Mouse (Mus musculus) embryonic fibroblast, embryonic 13.5 days (primary cell): ENCODE data around the gene Tbca. TPM values are rescaled to one million over a fixed set of nuclear protein-coding genes. Genes with fewer than 3 reads are reported as not detected.

ENCODE experiments used
- H3K27ac ChIP-seq: 2 replicates; pipeline ENCODE4 v1.5.1; 2012; ENCODE audit warnings: low read length, control low read depth, inconsistent platforms; ENCODE audit not compliant: insufficient read depth
- H3K4me1 ChIP-seq: 2 replicates; pipeline ENCODE4 v1.6.1; 2011; ENCODE audit warnings: low read length; ENCODE audit not compliant: control insufficient read depth, insufficient read depth
- H3K4me3 ChIP-seq: 2 replicates; pipeline ENCODE4 v1.5.1; 2011; ENCODE audit warnings: mild to moderate bottlenecking, control low read depth, low read length; ENCODE audit not compliant: insufficient read depth
- CTCF ChIP-seq: IDR thresholded peaks from 2 replicates; pipeline ENCODE4 v1.5.1; 2011; ENCODE audit warnings: mild to moderate bottlenecking, control low read depth, low read length, moderate library complexity, borderline replicate concordance; ENCODE audit not compliant: insufficient read depth
- POLR2A ChIP-seq: IDR thresholded peaks from 2 replicates; pipeline ENCODE4 v1.6.1; 2011; ENCODE audit warnings: low read depth, mild to moderate bottlenecking, control low read depth, low read length, moderate library complexity
- polyA plus RNA-seq: library from polyadenylated mRNA; stranded (reverse); fragments of >200 nt; gene quantifications from 2 replicates; pipeline ENCODE4 v1.2.4, GENCODE M21; 2011; ENCODE audit warnings: low read depth; ENCODE audit not compliant: missing spikeins, insufficient read length

The Tbca gene
- polyA plus RNA-seq, 1 experiment = 236 TPM

DNA sequence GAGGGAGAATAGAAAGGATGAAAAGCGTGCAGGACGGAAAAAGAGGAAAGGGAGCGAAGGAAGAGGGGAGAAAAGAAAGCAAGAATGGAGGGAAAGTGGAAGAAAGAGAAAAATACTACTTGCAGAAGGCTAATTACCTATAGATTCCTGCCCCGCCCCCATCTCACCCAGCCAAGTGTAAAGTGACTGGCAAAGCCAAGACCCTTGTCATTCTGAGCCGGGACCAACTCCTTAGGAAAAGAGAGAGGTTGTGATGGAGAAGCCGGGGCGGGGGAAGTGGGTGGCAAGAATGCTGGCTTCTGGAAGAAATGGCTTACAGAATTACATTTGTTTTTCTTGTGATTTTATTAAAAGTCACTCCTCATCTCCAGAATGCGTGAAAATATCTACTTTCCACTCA, 80.8 kb downstream of the Tbca start:
- TF ChIP-seq CTCF (no peak), POLR2A (no peak)
- no peak overlapping the region for H3K4me3 ChIP-seq
- H3K4me1 ChIP-seq = no peaks in the 10 kb centered on the region

DNA sequence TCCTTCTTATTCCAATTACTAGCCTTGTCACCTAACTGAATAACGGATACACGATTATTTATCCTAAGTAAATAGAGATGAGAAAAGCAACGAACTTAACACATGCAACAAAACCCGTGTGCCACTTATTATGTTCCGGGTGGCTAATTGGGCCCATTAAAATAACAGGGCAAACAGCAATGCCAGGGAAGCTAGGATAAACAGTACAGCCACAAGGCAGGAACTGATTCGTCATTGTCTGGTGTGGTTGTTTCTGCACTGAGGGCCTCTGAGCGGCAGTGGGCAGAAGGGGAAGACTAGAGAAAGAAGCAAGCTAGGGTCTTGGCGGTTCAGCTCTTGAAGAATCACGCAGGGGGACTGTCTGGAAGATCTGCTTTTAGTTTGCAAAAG, 81.4 kb downstream of the Tbca start:
- H3K4me3 ChIP-seq = no peak overlapping the region
- TF ChIP-seq CTCF (no peak), POLR2A (no peak)
- no peaks in the 10 kb centered on the region for H3K4me1 ChIP-seq
- no peak overlapping the region for H3K27ac ChIP-seq

More for the DNA sequence above, 80.8 kb downstream of the Tbca start:
- no peak overlapping the region for H3K27ac ChIP-seq

DNA sequence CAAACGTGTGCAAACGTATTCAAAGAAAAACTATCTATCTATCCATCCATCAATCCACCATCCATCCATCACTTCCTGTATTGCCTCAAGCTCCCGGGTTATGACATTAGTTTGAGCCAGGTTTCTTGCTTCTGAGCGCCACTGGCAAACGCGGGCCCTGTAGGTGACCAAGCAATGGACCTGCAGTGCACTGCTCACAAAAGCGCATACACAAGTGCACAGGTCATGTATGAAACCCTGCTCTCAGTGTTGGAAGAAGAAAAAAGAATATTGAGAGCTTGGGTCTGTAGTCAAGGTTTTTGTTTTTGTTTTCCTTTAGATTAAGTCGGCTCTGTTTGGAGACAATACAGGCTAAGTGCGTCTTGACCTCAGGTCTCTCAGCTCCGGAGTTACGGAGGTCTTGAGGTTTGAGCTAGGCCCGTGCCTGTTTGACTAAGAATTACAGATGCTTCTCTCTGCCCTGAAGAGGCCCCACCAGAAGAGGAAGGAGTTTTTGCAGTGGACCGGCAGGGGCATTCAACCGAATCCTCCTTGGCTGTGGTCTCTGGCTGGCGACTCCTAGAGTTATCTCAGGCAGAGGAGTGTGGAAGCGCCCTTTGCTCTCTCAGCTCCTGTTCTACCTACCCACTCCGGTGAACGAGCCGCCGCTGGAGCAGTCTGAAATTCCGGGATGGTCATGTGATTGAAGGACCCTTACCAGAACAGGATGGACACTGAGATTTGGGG, 81.9 kb downstream of the Tbca start:
- TF ChIP-seq CTCF (no peak), POLR2A (no peak)
- no peak overlapping the region for H3K27ac ChIP-seq

DNA sequence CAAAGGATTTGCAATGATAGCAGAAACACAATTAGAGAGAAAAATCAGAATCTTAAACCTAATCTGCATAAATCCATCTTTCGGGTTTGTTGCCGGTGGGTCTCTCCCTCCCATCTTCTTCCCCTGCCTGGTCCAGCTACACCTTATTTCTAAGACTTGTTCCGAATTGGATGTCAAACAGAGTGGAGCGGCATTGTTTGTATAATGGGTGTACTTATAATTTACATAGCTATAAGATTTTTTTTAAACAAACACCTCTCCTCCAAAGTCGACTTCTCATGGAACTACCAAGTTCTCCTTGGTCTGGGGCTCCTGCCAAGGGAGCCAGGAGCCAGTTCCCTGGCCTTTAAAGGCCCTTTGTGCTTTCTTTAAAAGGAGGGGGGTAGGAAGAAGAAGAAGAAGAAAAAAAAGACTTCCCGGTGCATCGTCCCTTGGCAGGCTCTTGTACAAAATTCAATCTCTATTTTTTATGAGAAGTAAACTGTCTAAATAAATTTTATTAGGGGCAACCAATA, 83.2 kb downstream of the Tbca start:
- TF ChIP-seq CTCF (no peak), POLR2A (no peak)
- no peak overlapping the region for H3K27ac ChIP-seq

More for the DNA sequence above, 81.9 kb downstream of the Tbca start:
- Histone ChIP-seq H3K4me3 (no peak overlapping the region), H3K4me1 (no peaks in the 10 kb centered on the region)

DNA sequence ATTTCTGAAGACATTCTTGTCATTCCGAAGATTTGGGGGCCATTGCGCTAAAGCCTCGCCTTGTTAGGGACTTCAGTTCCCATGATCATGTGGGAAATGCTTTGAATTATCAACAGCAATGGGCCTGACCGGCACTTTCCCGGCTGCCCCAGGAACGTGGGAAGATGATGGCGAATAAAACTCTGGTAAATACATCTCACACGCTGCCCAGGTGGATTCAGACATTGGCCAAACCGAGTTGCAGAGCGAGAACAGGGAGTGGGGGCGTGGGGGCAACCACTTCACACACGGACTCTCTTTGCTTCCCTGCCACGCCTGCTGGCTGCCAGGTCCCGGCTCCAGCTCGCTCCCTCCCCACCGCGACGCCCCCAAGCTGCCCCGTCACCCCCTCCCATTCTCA, 83.7 kb downstream of the Tbca start:
- no peak overlapping the region for H3K27ac ChIP-seq
- no peak overlapping the region for H3K4me3 ChIP-seq
- TF ChIP-seq POLR2A (no peak), CTCF (no peak)
- no peaks in the 10 kb centered on the region for H3K4me1 ChIP-seq

More for the DNA sequence above, 83.2 kb downstream of the Tbca start:
- Histone ChIP-seq H3K4me1 (no peaks in the 10 kb centered on the region), H3K4me3 (no peak overlapping the region)

DNA sequence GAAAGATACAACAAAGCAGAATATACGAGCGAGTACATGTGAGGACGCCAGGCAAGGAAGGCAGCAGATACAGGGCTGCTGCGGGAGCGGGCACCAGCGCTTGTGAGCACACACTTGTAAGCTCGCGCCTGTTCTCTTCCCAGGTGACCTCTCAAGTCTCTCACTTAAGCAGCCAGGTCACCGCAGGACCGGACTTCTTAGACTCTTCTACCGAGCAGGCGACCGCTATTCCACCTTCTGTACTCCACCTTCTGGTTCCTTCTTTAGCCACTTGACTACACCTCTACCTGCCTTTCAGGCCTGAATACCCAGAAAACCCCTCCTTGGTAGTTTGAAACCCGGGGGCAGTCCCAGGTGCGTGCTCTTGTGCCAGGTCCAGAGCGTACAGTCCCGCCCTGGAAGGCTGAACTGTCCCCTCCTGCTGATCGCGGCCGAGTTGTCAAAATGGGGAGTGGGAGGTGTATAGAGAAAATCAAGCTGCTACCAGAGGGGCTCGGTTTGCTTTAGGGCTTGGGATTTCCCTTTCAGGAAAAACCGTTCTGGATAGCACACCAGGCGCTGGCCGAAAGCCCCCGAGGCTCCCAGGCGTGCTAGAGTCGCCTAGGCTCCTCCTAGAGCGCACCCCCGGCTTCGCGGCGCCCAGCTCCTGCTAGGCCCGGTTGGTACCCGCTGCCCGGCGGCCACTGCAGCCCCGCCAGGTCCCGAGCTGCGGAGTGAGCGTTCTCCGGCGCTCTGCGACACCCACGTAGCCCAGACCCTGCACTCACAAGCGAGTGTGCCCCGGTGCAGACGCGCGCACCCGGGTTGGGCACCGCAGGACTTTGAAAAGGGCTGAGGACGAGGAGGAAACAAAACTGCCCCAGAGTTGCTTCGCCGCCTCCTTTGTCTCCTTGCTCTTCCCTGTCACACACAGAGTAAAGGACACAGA, 84.7 kb downstream of the Tbca start:
- Histone ChIP-seq H3K4me3 (no peak overlapping the region), H3K4me1 (no peaks in the 10 kb centered on the region), H3K27ac (no peak overlapping the region)
- TF ChIP-seq POLR2A = no peak
- no peak for TF ChIP-seq CTCF

DNA sequence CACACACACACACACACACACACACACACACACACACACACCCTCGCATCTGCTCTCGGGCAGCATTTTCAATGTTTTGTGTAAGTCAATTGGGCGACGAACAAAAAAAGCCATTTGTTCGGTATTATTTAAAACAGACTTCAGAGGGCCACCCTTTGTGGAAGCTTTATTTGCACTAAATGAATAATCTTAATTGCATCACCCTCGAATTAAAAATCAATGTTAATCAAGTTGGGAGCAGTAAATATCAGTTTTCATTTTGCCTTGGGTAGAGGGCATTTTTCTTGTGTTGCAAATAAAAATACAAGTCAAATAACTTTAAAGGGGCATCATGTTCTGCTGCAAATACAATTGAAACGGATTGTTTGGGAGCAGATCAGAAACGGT, 85.3 kb downstream of the Tbca start:
- Histone ChIP-seq H3K27ac (no peak overlapping the region), H3K4me1 (no peaks in the 10 kb centered on the region), H3K4me3 (no peak overlapping the region)
- TF ChIP-seq CTCF (no peak), POLR2A (no peak)

DNA sequence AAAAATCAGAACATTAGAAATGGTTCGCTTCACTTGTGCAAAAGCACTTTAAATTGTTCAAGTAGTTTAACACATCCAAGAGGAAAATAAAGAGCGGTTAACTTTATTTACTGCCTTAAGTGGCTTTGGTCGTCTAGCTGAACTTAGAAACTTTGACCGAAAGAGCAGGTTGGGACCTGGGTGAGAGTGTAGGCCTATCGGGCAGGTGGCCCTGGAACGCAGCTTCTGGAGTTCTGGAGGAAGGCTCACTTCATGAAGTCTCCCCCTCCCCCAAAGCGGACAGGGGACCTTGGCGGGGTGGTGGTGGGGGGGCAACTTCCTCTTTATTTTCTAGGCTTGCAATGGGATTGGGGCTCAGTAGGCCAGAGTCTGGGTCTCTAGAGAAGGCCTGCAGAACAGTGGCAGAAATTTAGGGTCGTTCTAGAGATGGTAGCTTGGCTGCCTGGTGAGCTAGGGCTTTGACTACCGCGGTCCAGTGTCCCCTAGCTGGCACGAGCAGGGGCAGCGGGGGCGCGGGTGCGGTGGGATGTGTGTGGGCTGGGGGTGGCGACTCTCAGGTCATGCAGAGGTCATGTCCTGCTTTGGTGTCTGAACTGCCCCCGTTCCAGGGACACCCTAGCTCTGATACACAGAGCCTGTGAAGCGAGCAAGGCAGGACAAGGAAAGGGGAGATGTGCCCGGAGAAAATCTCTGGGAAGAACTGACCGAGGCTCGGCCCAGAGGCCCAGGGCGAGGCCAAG, 86.1 kb downstream of the Tbca start:
- H3K4me3 ChIP-seq = no peak overlapping the region

DNA sequence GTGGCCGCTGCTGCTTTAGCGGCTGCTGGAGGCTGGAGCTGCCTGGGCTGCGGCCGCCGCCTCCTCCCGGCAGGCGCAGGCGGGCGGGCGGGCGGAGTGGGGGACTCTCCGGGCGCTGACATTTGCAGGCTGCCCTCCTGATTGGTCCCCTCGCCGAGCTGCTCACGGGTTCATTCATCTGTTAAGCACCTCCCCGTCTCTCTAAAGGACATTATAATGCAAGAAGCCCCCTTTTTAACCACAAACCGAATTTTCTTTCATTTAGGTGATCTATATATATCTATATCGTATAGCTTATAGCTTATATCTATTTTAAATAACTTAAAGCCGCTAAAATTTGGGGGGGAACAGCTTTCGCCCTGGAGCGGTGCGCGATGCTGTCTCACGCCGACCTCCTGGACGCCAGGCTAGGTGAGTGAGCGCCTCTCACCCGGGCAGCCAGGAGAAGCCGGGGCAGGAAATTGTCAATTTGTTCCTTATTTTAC, 86.7 kb downstream of the Tbca start, which contains the start of gene Otp:
Otp (plus strand) TSS at position 207 of the 485 bp plus-strand sequence.
- no peak for TF ChIP-seq POLR2A
- no peak for TF ChIP-seq CTCF
- H3K4me3 ChIP-seq = no peak within 1 kb of the TSS
- no peak within 1 kb of the TSS for H3K27ac ChIP-seq
- H3K4me1 ChIP-seq = no peaks in the 10 kb centered on the region

More for the DNA sequence above, 86.1 kb downstream of the Tbca start:
- no peak for TF ChIP-seq CTCF
- TF ChIP-seq POLR2A = no peak
- Histone ChIP-seq H3K27ac (no peak overlapping the region), H3K4me1 (no peaks in the 10 kb centered on the region)
